In the genomic region with DNA sequence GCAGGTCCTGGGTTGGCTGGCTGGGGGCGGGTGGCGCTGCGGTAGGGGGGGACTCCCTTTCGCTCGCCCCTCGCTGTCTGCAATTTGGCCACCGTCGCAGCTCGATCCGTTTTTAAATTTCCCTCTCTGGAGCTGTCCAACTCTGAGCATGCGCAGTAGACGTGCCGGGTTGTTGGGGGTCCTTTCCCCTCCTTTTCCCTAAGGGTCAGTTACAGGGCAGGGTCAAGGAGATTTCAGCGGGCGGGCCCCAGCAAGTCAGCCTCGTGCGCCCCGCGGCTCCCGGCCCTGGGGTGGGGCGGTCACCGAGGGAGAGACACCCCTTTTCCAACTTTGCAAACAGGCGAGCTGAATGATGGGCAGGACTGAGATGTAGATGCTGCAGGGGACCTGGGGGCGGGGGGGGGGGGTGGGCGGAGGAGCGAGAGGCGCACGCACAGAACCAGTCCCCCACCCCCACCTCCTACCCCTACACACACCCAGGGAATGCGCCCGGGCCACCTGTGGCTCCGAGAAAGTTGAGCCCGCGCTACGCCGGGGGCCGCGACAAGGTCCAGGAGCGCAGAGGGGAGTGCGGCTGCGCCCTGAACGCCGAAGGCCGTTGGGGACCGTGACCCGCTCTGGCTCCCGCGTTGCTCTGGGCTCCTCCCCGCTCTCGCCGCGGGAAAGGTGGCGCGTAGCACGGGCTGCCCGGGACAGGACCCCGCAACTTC, we compare ENCODE assay signal across 10 mouse cellular contexts. TPM values are rescaled to one million over a fixed set of nuclear protein-coding genes. Genes with fewer than 3 reads are reported as not detected.
DNase-seq lines count a peak whose midpoint lies in the region; ATAC-seq lines count a peak whose summit lies in the region.
"Had no signal": no experiment of that assay in that cellular context is flagged by ENCODE, and none has a peak within 500 bp of the region (broad histone marks: within the 10 kb centered on the region; RNA-seq: fewer than 3 reads in every experiment).

Gene Foxn4 (minus strand): TSS at position 115 of the 710 bp plus-strand sequence.

- peaks cover 12% of the 10 kb centered on the region for H3K4me1 ChIP-seq in heart, embryonic 15.5 days (replicated peaks)
- H3K4me1 ChIP-seq in intestine, embryonic 15.5 days (replicated peaks): peaks cover 15% of the 10 kb centered on the region

- peak within 1 kb of the TSS; percentile 40 for H3K4me3 ChIP-seq in heart, embryonic 15.5 days
- peak within 1 kb of the TSS; percentile 29 for H3K4me3 ChIP-seq in intestine, embryonic 15.5 days (replicated peaks)

- H3K36me3 ChIP-seq in heart, embryonic 15.5 days: no peaks in the 10 kb centered on the region
- H3K36me3 ChIP-seq in intestine, embryonic 15.5 days: no peaks in the 10 kb centered on the region

- under 1% methylated on average over 53 of the region's 56 CpGs for WGBS in heart, embryonic 15.5 days
- 1% methylated on average over 49 of the region's 56 CpGs for WGBS in intestine, embryonic 15.5 days

- peak within 1 kb of the TSS; percentile 60 for H3K4me2 ChIP-seq in heart, embryonic 15.5 days
- H3K4me2 ChIP-seq in intestine, embryonic 15.5 days (replicated peaks): peak within 1 kb of the TSS; percentile 66

- no peak for ATAC-seq in heart, embryonic 15.5 days (replicated peaks; ENCODE audit: insufficient number of reproducible peaks, insufficient read depth, low FRiP score, low read depth)
- ATAC-seq in intestine, embryonic 15.5 days: 0 out of 2 replicates have a peak, but pooled peaks have one; percentile 31
- no peak for ATAC-seq in inflammation-experienced regulatory T-cells, adult 6 months

- peaks cover 97% of the 10 kb centered on the region for H3K27me3 ChIP-seq in heart, embryonic 15.5 days
- H3K27me3 ChIP-seq in intestine, embryonic 15.5 days (replicated peaks): peaks cover 87% of the 10 kb centered on the region

- no peak within 1 kb of the TSS for H3K27ac ChIP-seq in heart, embryonic 15.5 days
- no peak within 1 kb of the TSS for H3K27ac ChIP-seq in intestine, embryonic 15.5 days

- intact Hi-C loops in heart, postnatal 36 days (cut with DNase I): no loop called here

- no peaks in the 10 kb centered on the region for H3K9me3 ChIP-seq in heart, embryonic 15.5 days (replicated peaks)
- no peaks in the 10 kb centered on the region for H3K9me3 ChIP-seq in intestine, embryonic 15.5 days

- no peak within 1 kb of the TSS for H3K9ac ChIP-seq in heart, embryonic 15.5 days
- H3K9ac ChIP-seq in intestine, embryonic 15.5 days: no peak within 1 kb of the TSS

- no peak for DNase-seq in heart, postnatal 36 days
- peak; percentile 60 for DNase-seq in embryo, embryonic 9.5 days (ENCODE audit: extremely low spot score)
- peak; percentile 54 for DNase-seq in neural tube, embryonic 10.5 days (ENCODE audit: extremely low spot score, low spot score)
- DNase-seq in thymus, postnatal 4 days: no peak
- no peak for DNase-seq in left cerebral cortex, adult 8-10 months (ENCODE audit: low spot score in 2 of 2)

RNA-seq across cellular contexts. Expression of gene Foxn4, which starts in this region (rescaled TPM):
- 0.11 and 0.20 TPM in 2 replicates for polyA plus RNA-seq in heart, embryonic 15.5 days (2015; fragmentation: Nextera tagmentation; extraction: Ambion mirVana)
- not detected for total RNA-seq in heart, postnatal 36 days (2021)
- not detected in 2 replicates for polyA plus RNA-seq in intestine, embryonic 15.5 days (2015; fragmentation: Nextera tagmentation; extraction: Ambion mirVana)
- total RNA-seq in left cerebral cortex, adult 8-10 months (2022): not detected
- polyA plus RNA-seq in inflammation-experienced regulatory T-cells, adult 6 months (2017; shearing (Covaris generic)): not detected
- total RNA-seq: CH12.LX; liver, adult 2 months had no signal
- polyA plus RNA-seq: liver, adult 2 months had no signal

Comparison
In these comparisons a context has a peak if more than half of its experiments do, and no peak if none do; other contexts are left out.
1. Peak in ATAC-seq, H3K4me3 ChIP-seq and H3K4me2 ChIP-seq in intestine, embryonic 15.5 days; RNA of the gene not detected or under 1 TPM.
2. DNase-seq: peak in embryo, embryonic 9.5 days (single experiment) and neural tube, embryonic 10.5 days (single experiment); none in heart, postnatal 36 days (0 of 2), thymus, postnatal 4 days (single experiment) and left cerebral cortex, adult 8-10 months (0 of 2).